32 mouse cellular contexts compared by ENCODE assay signal in the genomic region with DNA sequence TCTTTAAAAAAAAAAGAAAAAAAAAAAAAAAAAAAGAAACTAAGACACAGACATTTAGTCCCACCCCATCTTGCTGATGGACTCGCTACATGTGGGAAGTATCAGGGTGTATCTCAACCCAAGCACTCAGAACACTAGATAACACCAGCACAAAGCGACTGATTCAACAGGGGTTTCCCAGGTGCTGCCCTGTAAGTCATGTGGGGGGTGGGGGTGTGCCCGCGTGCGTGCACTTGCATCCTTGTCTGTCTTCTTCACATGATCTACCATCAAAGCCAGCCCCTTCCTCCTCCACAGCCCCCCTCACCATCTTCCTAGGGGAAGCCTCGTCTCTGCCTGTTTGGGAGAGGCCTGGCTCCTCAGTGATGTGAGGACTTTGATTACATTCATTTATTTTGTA. TPM values are rescaled to one million over a fixed set of nuclear protein-coding genes. Genes with fewer than 3 reads are reported as not detected.
"Had no signal": no experiment of that assay in that cellular context is flagged by ENCODE, and none has a peak within 500 bp of the region (broad histone marks: within the 10 kb centered on the region; RNA-seq: fewer than 3 reads in every experiment).

No protein-coding gene starts in this region.

- H3K4me3 ChIP-seq: gastrocnemius, adult 2 months; heart, embryonic 13.5 days; heart, embryonic 15.5 days; hindbrain, embryonic 13.5 days; hindbrain, embryonic 15.5 days; intestine, embryonic 15.5 days; layer of hippocampus, adult 2 months; limb, embryonic 13.5 days; limb, embryonic 15.5 days; liver, embryonic 12.5 days had no signal

- DNase-seq: gastrocnemius, adult 2 months; gastrocnemius, postnatal 10 days; gastrocnemius, postnatal 25 days; heart, adult 18-20 months; heart, postnatal 14 days; heart, postnatal 36 days; kidney, adult 18-20 months; kidney, adult 8-10 months; kidney, postnatal 10 days; kidney, postnatal 25 days; kidney, postnatal 4 days; layer of hippocampus, postnatal 36 days; left cerebral cortex, postnatal 4 days had no signal

- H3K9me3 ChIP-seq: heart, embryonic 13.5 days; heart, embryonic 15.5 days; hindbrain, embryonic 13.5 days; hindbrain, embryonic 15.5 days; intestine, embryonic 15.5 days; limb, embryonic 13.5 days; limb, embryonic 15.5 days; liver, embryonic 12.5 days had no signal

- H3K27ac ChIP-seq: gastrocnemius, adult 2 months; heart, embryonic 13.5 days; heart, embryonic 15.5 days; hindbrain, embryonic 13.5 days; hindbrain, embryonic 15.5 days; hindbrain, postnatal 0 days; intestine, embryonic 15.5 days; layer of hippocampus, adult 2 months; limb, embryonic 13.5 days; limb, embryonic 15.5 days; liver, embryonic 12.5 days; liver, embryonic 14.5 days had no signal

- H3K36me3 ChIP-seq: heart, embryonic 13.5 days; heart, embryonic 15.5 days; hindbrain, embryonic 13.5 days; hindbrain, embryonic 15.5 days; intestine, embryonic 15.5 days; limb, embryonic 13.5 days; limb, embryonic 15.5 days had no signal

- H3K9ac ChIP-seq: heart, embryonic 13.5 days; heart, embryonic 15.5 days; hindbrain, embryonic 13.5 days; hindbrain, embryonic 15.5 days; intestine, embryonic 15.5 days; limb, embryonic 13.5 days; limb, embryonic 15.5 days; liver, embryonic 12.5 days; liver, embryonic 14.5 days had no signal

RNA-seq across cellular contexts. Expression of a gene that starts 5.3 kb away (rescaled TPM):
- total RNA-seq: gastrocnemius, adult 2 months; gastrocnemius, postnatal 10 days; gastrocnemius, postnatal 25 days; granulocyte monocyte progenitor cell, adult 5-6 weeks; heart, adult 8-10 months; heart, postnatal 14 days; heart, postnatal 36 days; hematopoietic stem cell, adult 5-6 weeks; liver, adult 2 months had no signal
- polyA plus RNA-seq: heart, embryonic 11.5 days; heart, embryonic 13.5 days; heart, embryonic 15.5 days; heart, postnatal 0 days; inflammation-experienced regulatory T-cells, adult 6 months; intestine, postnatal 0 days; liver, adult 2 months; liver, embryonic 12.5 days had no signal

RNA-seq across cellular contexts. Expression of a gene that starts 49.2 kb away (rescaled TPM):
- polyA plus RNA-seq: inflammation-experienced regulatory T-cells, adult 6 months had no signal
